Mouse (Mus musculus) hindbrain, embryonic 15.5 days (tissue): ENCODE measurements around the gene Lrr1. TPM values are rescaled to one million over a fixed set of nuclear protein-coding genes. Genes with fewer than 3 reads are reported as not detected.
"Not testable (repeated sequence)": the region's sequence is repeated elsewhere in the genome, so short reads cannot be mapped to it uniquely, and the experiment has no call there.

Experiments
- ATAC-seq: fragments of 200-750 bp; cut with Nextera tagmentation; 2 replicates; pipeline ENCODE4 v1.8.0; 2017; ENCODE audit warnings: low read depth, moderate number of reproducible peaks, moderate TSS enrichment; ENCODE audit not compliant: low FRiP score
- H3K27ac ChIP-seq: fragments of 300-500 bp; sonication (generic); replicated peaks from 2 replicates; pipeline ENCODE4 v1.5.1; 2015; ENCODE audit warnings: mild to moderate bottlenecking, inconsistent platforms
- H3K27me3 ChIP-seq: fragments of 300-500 bp; sonication (generic); 2 replicates; pipeline ENCODE4 v1.6.1; 2015; ENCODE audit warnings: control low read depth, inconsistent platforms
- H3K36me3 ChIP-seq: fragments of 300-500 bp; sonication (generic); 2 replicates; pipeline ENCODE4 v1.6.1; 2015; ENCODE audit warnings: control low read depth, inconsistent platforms
- H3K4me1 ChIP-seq: fragments of 300-500 bp; sonication (generic); replicated peaks from 2 replicates; pipeline ENCODE4 v1.6.1; 2015; ENCODE audit warnings: control low read depth, inconsistent platforms
- H3K4me2 ChIP-seq: fragments of 300-500 bp; sonication (generic); 2 replicates; pipeline ENCODE4 v1.6.1; 2015; ENCODE audit warnings: moderate library complexity, mild to moderate bottlenecking, inconsistent platforms
- H3K4me3 ChIP-seq: fragments of 300-500 bp; sonication (generic); 2 replicates; pipeline ENCODE4 v1.5.1; 2015; ENCODE audit warnings: mild to moderate bottlenecking, inconsistent platforms
- H3K9ac ChIP-seq: fragments of 300-500 bp; sonication (generic); 2 replicates; pipeline ENCODE4 v1.6.1; 2015; ENCODE audit warnings: inconsistent platforms
- H3K9me3 ChIP-seq: fragments of 300-500 bp; sonication (generic); 2 replicates; pipeline ENCODE4 v1.6.1; 2016; ENCODE audit warnings: control low read depth, inconsistent platforms
- WGBS: fragments of 180-500 bp; shearing (Covaris S2); methylation state at CpG from one replicate; pipeline ENCODE4 v1.1.7; 2015; 5-methylcytosine and 5-hydroxymethylcytosine counted together
- polyA plus RNA-seq: library from polyadenylated mRNA; unstranded; fragments of >200 nt; fragmentation: Nextera tagmentation; extraction: Ambion mirVana; gene quantifications from 2 replicates; pipeline ENCODE4 v1.2.1, GENCODE M21; 2015

Gene Lrr1
- polyA plus RNA-seq, 1 experiment from 2014 or later: 5.1 TPM

DNA sequence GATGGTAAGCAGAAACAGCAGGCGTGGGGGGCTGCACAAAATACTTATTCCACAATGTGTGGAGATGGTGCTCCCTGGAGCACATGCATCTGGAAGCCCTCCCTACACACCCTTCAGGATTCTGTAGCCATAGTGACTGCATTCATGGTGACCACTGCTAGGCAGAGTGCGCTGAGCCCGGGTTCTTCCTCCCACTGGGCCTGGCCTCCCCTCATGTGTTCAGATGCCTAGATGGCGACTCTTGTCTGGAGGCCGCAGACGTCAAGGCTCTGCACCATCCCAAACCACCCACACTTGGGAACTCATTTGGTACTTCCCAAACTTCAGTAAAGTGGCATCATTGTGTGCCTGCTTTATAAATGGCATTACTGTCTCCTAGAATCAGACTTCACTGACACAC, 25.2 kb upstream of the Lrr1 start:
- no peak for ATAC-seq
- H3K36me3 ChIP-seq: no peaks in the 10 kb centered on the region
- no peaks in the 10 kb centered on the region for H3K4me1 ChIP-seq
- no peak overlapping the region for H3K9ac ChIP-seq
- H3K27ac ChIP-seq: no peak overlapping the region
- H3K27me3 ChIP-seq: no peaks in the 10 kb centered on the region
- no peak overlapping the region for H3K4me2 ChIP-seq
- H3K9me3 ChIP-seq: no peaks in the 10 kb centered on the region
- WGBS: 71% methylated on average over 6 of the region's 6 CpGs
- H3K4me3 ChIP-seq: no peak overlapping the region

- no peak for ATAC-seq
- no peak overlapping the region for H3K27ac ChIP-seq
- no peaks in the 10 kb centered on the region for H3K36me3 ChIP-seq
- no peak overlapping the region for H3K4me3 ChIP-seq
- H3K9ac ChIP-seq: no peak overlapping the region
- no peaks in the 10 kb centered on the region for H3K9me3 ChIP-seq
- no peak overlapping the region for H3K4me2 ChIP-seq
- 93% methylated on average over 5 of the region's 5 CpGs for WGBS
- H3K4me1 ChIP-seq: no peaks in the 10 kb centered on the region
- H3K27me3 ChIP-seq: no peaks in the 10 kb centered on the region
These were observed 21.4 kb upstream of the Lrr1 start for GRCm38 (mm10) chr12:69147166-69147735.

DNA sequence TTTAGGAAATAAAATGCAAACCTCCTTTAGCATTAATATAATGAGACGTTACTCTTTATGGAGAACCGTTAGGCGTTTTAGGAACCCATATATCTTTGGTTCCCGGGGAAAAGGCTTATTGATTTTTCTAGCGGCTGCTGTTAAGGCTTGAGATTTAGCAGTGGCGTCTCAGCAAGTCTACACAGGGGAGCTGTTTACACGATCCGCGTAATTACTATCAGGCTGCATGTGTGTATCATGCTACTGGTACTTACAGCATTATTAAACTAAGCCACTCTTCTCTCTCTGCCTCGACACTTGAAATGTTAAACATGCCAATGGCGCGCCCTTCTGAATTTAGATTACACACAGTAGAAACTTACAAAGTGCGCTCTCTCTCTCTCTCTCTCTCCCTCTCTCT, 18.6 kb upstream of the Lrr1 start:
- no peaks in the 10 kb centered on the region for H3K36me3 ChIP-seq
- H3K9me3 ChIP-seq: no peaks in the 10 kb centered on the region
- no peak overlapping the region for H3K9ac ChIP-seq
- peak overlapping the region; percentile 29 for H3K4me2 ChIP-seq
- WGBS: 70% methylated on average over 13 of the region's 13 CpGs
- 0 out of 2 replicates have a peak overlapping the region, but pooled peaks have one; percentile 1 for H3K4me3 ChIP-seq
- ATAC-seq: 0 out of 2 replicates have a peak, but pooled peaks have one; percentile 19
- H3K27me3 ChIP-seq: no peaks in the 10 kb centered on the region
- H3K4me1 ChIP-seq: no peaks in the 10 kb centered on the region
- H3K27ac ChIP-seq: 0 out of 2 replicates have a peak overlapping the region, but pooled peaks have one; percentile 8

DNA sequence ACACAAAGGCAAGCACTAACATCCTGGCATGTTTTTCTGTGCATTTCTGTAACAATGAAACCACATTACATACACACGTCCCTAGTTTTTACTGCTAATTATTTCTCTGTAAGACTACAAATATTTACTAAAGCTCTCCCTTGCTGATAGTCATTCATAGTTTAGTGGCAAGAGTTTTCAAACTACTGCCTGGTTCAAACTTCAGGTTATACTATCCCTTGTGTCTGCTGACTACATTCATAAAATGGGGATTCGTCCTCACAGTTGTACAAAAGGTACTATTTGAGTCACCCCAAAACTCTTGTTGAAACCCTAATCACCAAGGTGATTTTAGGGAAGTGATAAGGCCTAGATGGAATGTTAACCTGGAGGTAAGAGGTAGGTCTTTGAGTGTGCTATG, 12.7 kb upstream of the Lrr1 start:
- Histone ChIP-seq H3K4me2 (no peak overlapping the region), H3K36me3 (peaks cover 20% of the 10 kb centered on the region), H3K9ac (no peak overlapping the region), H3K27ac (no peak overlapping the region), H3K9me3 (no peaks in the 10 kb centered on the region), H3K4me3 (no peak overlapping the region), H3K4me1 (peaks cover 11% of the 10 kb centered on the region), H3K27me3 (no peaks in the 10 kb centered on the region)
- ATAC-seq: no peak
- 88% methylated on average over 2 of the region's 2 CpGs for WGBS

GRCm38 (mm10) chr12:69156436-69156835, 12.2 kb upstream of the Lrr1 start:
- WGBS: 87% methylated on average over 4 of the region's 4 CpGs

GRCm38 (mm10) chr12:69157107-69157506, 11.5 kb upstream of the Lrr1 start:
- H3K4me3 ChIP-seq: no peak overlapping the region
- no peak overlapping the region for H3K9ac ChIP-seq
- peaks cover 11% of the 10 kb centered on the region for H3K4me1 ChIP-seq
- H3K27me3 ChIP-seq: no peaks in the 10 kb centered on the region
- 95% methylated on average over 2 of the region's 2 CpGs for WGBS
- H3K36me3 ChIP-seq: peaks cover 20% of the 10 kb centered on the region
- 0 out of 2 replicates have a peak overlapping the region, but pooled peaks have one; percentile 6 for H3K4me2 ChIP-seq
- no peak overlapping the region for H3K27ac ChIP-seq
- ATAC-seq: no peak
- no peaks in the 10 kb centered on the region for H3K9me3 ChIP-seq

More at GRCm38 (mm10) chr12:69156436-69156835, 12.2 kb upstream of the Lrr1 start:
- H3K9me3 ChIP-seq: no peaks in the 10 kb centered on the region
- no peak overlapping the region for H3K4me2 ChIP-seq
- ATAC-seq: no peak
- H3K36me3 ChIP-seq: peaks cover 20% of the 10 kb centered on the region
- no peak overlapping the region for H3K27ac ChIP-seq
- H3K4me3 ChIP-seq: no peak overlapping the region
- no peaks in the 10 kb centered on the region for H3K27me3 ChIP-seq
- no peak overlapping the region for H3K9ac ChIP-seq
- H3K4me1 ChIP-seq: peaks cover 11% of the 10 kb centered on the region

GRCm38 (mm10) chr12:69158366-69158764, 10.2 kb upstream of the Lrr1 start:
- Histone ChIP-seq H3K9ac (peak overlapping the region; percentile 91), H3K27ac (peak overlapping the region; percentile 87), H3K9me3 (no peaks in the 10 kb centered on the region), H3K4me3 (peak overlapping the region; percentile 80), H3K4me2 (peak overlapping the region; percentile 79), H3K27me3 (no peaks in the 10 kb centered on the region), H3K4me1 (peaks cover 11% of the 10 kb centered on the region), H3K36me3 (peaks cover 20% of the 10 kb centered on the region)
- ATAC-seq: no peak
- under 1% methylated on average over 19 of the region's 19 CpGs for WGBS

DNA sequence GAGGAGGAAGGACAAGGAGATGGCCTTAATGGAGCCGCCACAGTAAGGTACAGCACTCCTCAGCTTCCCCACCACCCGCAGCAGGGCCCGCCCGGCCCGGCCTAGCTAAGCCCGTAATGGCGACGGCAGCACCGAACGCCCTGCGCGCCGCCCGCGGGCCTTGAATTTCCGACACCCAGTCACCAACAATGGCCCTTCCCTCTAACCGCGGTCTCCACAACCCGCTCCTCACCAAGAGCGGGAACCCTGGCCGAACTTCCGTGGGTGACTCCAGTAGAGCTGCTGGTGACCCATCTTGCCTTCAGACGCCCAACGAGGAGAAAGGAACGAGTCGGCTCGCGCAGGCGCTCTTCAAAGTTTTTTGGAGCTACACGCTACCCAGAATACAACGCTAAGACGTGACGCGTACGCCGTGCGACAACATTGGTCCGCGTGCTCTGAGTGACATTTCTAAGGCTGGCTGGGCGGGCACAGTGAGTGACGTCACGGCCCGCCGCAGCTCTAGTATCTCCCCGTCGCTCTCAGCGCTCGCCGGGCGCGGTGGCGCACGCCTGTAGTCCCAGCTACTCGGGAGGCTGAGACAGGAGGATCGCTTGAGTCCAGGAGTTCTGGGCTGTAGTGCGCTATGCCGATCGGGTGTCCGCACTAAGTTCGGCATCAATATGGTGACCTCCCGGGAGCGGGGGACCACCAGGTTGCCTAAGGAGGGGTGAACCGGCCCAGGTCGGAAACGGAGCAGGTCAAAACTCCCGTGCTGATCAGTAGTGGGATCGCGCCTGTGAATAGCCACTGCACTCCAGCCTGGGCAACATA, 9.6 kb upstream of the Lrr1 start, which contains the start of gene Rps29:
Gene Rps29, minus strand, starts transcription at position 422 of the 813 bp plus-strand sequence.
- H3K27ac ChIP-seq: peak within 1 kb of the TSS; percentile 87
- WGBS: 0% methylated on average over 58 of the region's 68 CpGs
- H3K4me3 ChIP-seq: peak within 1 kb of the TSS; percentile 80
- H3K4me1 ChIP-seq: peaks cover 11% of the 10 kb centered on the region
- not testable (repeated sequence) for H3K9me3 ChIP-seq, H3K27me3 ChIP-seq
- peaks cover 20% of the 10 kb centered on the region for H3K36me3 ChIP-seq
- H3K9ac ChIP-seq: peak within 1 kb of the TSS; percentile 91
- ATAC-seq: peak; percentile 100
- peak within 1 kb of the TSS; percentile 79 for H3K4me2 ChIP-seq

- no peak for ATAC-seq
- Histone ChIP-seq H3K36me3 (peaks cover 20% of the 10 kb centered on the region), H3K4me2 (peak overlapping the region; percentile 43), H3K9ac (no peak overlapping the region), H3K27me3 (no peaks in the 10 kb centered on the region), H3K4me1 (peaks cover 11% of the 10 kb centered on the region), H3K9me3 (no peaks in the 10 kb centered on the region), H3K4me3 (peak overlapping the region; percentile 80), H3K27ac (peak overlapping the region; percentile 59; the same call in 1 of the 2 replicates)
- WGBS: 5% methylated on average over 9 of the region's 9 CpGs
These were observed 9.1 kb upstream of the Lrr1 start for GRCm38 (mm10) chr12:69159578-69159940.

GRCm38 (mm10) chr12:69160677-69161076, 7.9 kb upstream of the Lrr1 start:
- not testable (repeated sequence) for H3K9me3 ChIP-seq, H3K9ac ChIP-seq, H3K27ac ChIP-seq, ATAC-seq, H3K27me3 ChIP-seq, H3K4me3 ChIP-seq, H3K4me2 ChIP-seq
- 84% methylated on average over 2 of the region's 2 CpGs for WGBS
- Histone ChIP-seq H3K4me1 (peaks cover 11% of the 10 kb centered on the region), H3K36me3 (peaks cover 19% of the 10 kb centered on the region)

DNA sequence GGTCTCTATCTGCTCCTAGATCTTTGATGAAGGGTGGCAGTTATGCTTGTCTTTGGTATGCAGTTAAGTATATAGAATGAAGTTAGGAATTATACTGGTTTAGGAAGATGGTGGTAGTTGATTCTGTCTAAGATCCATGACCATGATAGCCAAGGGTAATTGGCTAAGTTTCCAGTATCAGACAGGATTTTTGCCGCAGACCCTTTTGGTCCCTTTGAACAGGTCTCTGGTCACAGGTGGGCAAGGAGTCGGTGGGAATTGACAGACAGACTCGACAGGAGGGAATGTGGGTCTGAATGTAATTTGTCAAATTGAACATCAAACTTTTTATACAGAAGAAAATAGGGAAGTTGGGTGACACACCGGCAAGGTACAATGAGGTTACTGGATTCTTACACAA, 5.0 kb upstream of the Lrr1 start:
- ATAC-seq, H3K4me2 ChIP-seq, H3K9me3 ChIP-seq, H3K9ac ChIP-seq, H3K27me3 ChIP-seq, H3K27ac ChIP-seq, H3K36me3 ChIP-seq, H3K4me3 ChIP-seq, H3K4me1 ChIP-seq: not testable (repeated sequence)
- WGBS: 89% methylated on average over 4 of the region's 4 CpGs

DNA sequence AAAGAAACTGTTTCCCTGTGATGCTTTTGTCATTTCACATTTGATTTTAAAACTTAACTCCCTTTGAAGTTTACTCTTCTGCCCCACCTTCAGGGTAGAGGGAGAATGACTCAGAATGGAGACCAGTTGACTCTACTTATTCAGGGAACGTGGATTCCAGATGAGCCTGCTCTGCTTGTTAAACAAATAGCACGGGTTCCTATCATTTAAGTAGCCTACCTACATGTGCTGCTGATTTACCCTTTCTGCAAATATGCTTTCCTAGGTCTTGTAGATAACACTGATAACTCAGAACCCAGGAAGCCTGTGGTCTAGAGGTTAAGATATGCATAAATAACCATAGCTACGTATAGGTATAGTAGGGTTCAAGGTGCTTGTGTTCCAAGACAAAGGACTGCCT, 3.7 kb upstream of the Lrr1 start:
- Histone ChIP-seq H3K27ac (no peak overlapping the region), H3K27me3 (no peaks in the 10 kb centered on the region)

More for the DNA sequence above, 3.7 kb upstream of the Lrr1 start:
- Histone ChIP-seq H3K9me3 (no peaks in the 10 kb centered on the region), H3K4me2 (no peak overlapping the region), H3K4me1 (peaks cover 10% of the 10 kb centered on the region), H3K4me3 (no peak overlapping the region), H3K36me3 (no peaks in the 10 kb centered on the region), H3K9ac (no peak overlapping the region)
- ATAC-seq: no peak
- WGBS: 62% methylated on average over 3 of the region's 3 CpGs
